Mouse (Mus musculus) intestine, embryonic 16.5 days (tissue): ENCODE results near the gene Cnnm1. TPM values are rescaled to one million over a fixed set of nuclear protein-coding genes. Genes with fewer than 3 reads are reported as not detected.
"Not testable (repeated sequence)": the region's sequence is repeated elsewhere in the genome, so short reads cannot be mapped to it uniquely, and the experiment has no call there.

Experiments
- ATAC-seq: fragments of 200-750 bp; cut with Nextera tagmentation; 2 replicates; pipeline ENCODE4 v1.8.0; 2017; ENCODE audit warnings: moderate TSS enrichment, moderate library complexity
- H3K27ac ChIP-seq: fragments of 300-500 bp; sonication (generic); 2 replicates; pipeline ENCODE4 v1.5.1; 2014; ENCODE audit warnings: mild to moderate bottlenecking, low read length
- H3K27me3 ChIP-seq: fragments of 300-500 bp; sonication (generic); replicated peaks from 2 replicates; pipeline ENCODE4 v1.6.1; 2014; ENCODE audit warnings: low read length, control low read depth, mixed read lengths; ENCODE audit not compliant: control insufficient read depth, insufficient read depth
- H3K36me3 ChIP-seq: fragments of 300-500 bp; sonication (generic); 2 replicates; pipeline ENCODE4 v1.6.1; 2014; ENCODE audit warnings: low read length, control low read depth; ENCODE audit not compliant: control insufficient read depth, insufficient read depth
- H3K4me1 ChIP-seq: fragments of 300-500 bp; sonication (generic); 2 replicates; pipeline ENCODE4 v1.6.1; 2014; ENCODE audit warnings: low read length, control low read depth, mixed read lengths; ENCODE audit not compliant: control insufficient read depth, insufficient read depth
- H3K4me2 ChIP-seq: fragments of 300-500 bp; sonication (generic); 2 replicates; pipeline ENCODE4 v1.6.1; 2014; ENCODE audit warnings: low read depth, low read length, control low read depth
- H3K4me3 ChIP-seq: fragments of 300-500 bp; sonication (generic); 2 replicates; pipeline ENCODE4 v1.5.1; 2014; ENCODE audit warnings: mild to moderate bottlenecking, low read length
- H3K9ac ChIP-seq: fragments of 300-500 bp; sonication (generic); 2 replicates; pipeline ENCODE4 v1.6.1; 2014; ENCODE audit warnings: low read depth, low read length
- H3K9me3 ChIP-seq: fragments of 300-500 bp; sonication (generic); 2 replicates; pipeline ENCODE4 v1.6.1; 2016; ENCODE audit warnings: low read length, control low read depth; ENCODE audit not compliant: control insufficient read depth
- WGBS: fragments of 180-500 bp; shearing (Covaris S2); extraction: QIAGEN DNeasy Blood & Tissue Kit; methylation state at CpG from one replicate; pipeline ENCODE4 v1.1.7; 2014; 5-methylcytosine and 5-hydroxymethylcytosine counted together
- polyA plus RNA-seq: library from polyadenylated mRNA; unstranded; fragments of >200 nt; fragmentation: Nextera tagmentation; extraction: Ambion mirVana; gene quantifications from 2 replicates; pipeline ENCODE4 v1.2.1, GENCODE M21; 2015

Gene Cnnm1
- polyA plus RNA-seq, 1 experiment from 2014 or later: 1.3 TPM

DNA sequence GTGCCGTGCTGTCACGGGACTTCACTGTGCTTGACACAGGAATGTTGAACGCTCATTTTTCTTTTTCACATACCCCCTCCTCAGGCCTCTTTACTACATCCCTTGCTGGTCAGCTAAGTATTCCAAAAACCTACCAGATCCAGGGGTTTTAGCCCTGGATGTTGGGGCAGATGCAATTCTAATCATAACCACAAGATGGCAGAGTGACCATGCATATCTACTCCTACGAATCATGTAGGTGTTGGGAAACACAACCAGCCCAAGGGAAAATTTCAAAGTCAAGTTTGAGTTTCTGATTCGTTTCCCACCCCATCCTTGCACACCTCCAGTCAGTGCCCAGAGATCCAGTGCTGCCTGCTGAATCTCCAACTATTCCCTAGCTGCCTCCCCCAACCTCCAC lies 55.6 kb downstream of the Cnnm1 start:
- peaks cover 3% of the 10 kb centered on the region; the same call in 1 of the 2 replicates for H3K4me1 ChIP-seq

DNA sequence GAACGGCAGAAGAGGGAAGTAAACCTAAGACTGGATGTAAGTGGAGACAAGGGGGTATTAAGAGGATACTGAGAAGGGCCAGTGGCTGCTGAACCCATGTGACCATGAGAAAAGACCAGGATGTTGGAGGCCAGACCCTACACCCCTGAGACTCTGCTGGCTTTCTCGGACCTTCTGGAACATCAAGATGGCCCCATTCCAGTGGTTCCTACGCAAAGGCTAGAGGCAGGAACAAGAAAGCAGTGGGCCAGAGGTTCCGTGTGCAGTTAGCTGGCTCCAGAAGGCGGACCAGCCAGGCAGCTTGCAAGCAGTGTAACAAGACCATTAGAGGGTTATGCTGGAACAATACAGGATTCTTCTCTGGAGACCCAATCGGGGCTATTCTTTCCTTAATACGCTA lies 57.2 kb downstream of the Cnnm1 start:
- peaks cover 3% of the 10 kb centered on the region; the same call in 1 of the 2 replicates for H3K4me1 ChIP-seq
- H3K9me3 ChIP-seq: no peaks in the 10 kb centered on the region
- no peaks in the 10 kb centered on the region for H3K27me3 ChIP-seq
- ATAC-seq: no peak
- H3K9ac ChIP-seq: no peak overlapping the region
- H3K4me2 ChIP-seq: no peak overlapping the region
- no peak overlapping the region for H3K4me3 ChIP-seq
- 84% methylated on average over 7 of the region's 7 CpGs for WGBS
- H3K36me3 ChIP-seq: peaks cover 9% of the 10 kb centered on the region
- H3K27ac ChIP-seq: no peak overlapping the region

More for the DNA sequence above, 55.6 kb downstream of the Cnnm1 start:
- 15% methylated on average over 5 of the region's 5 CpGs for WGBS
- H3K9ac ChIP-seq: no peak overlapping the region
- ATAC-seq: no peak
- no peaks in the 10 kb centered on the region for H3K27me3 ChIP-seq
- H3K4me2 ChIP-seq: no peak overlapping the region
- no peak overlapping the region for H3K4me3 ChIP-seq
- H3K36me3 ChIP-seq: peaks cover 9% of the 10 kb centered on the region
- no peak overlapping the region for H3K27ac ChIP-seq
- H3K9me3 ChIP-seq: no peaks in the 10 kb centered on the region

DNA sequence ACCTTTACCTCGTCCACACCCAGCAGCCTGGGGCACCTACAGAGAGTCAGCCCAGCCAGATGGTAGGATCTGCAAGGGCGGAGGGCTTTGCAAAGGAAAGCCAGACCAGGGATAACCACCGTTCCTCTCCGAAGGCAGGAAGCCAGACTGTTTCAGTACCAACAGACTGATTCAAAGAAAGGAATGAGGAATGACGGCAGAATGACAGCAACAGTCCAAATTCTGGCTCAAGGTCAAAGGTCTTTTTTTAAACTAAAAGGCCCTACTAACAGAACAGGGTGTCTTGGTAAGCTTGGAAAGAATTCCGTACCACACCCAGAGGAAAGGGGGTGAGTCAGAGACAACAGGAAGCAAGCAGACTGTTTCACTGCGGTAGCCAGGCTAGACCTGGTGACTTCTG lies 58.6 kb downstream of the Cnnm1 start:
- peaks cover 3% of the 10 kb centered on the region; the same call in 1 of the 2 replicates for H3K4me1 ChIP-seq
- no peak overlapping the region for H3K4me2 ChIP-seq
- no peaks in the 10 kb centered on the region for H3K27me3 ChIP-seq
- H3K27ac ChIP-seq: no peak overlapping the region
- no peak overlapping the region for H3K9ac ChIP-seq
- H3K36me3 ChIP-seq: peaks cover 12% of the 10 kb centered on the region
- no peak for ATAC-seq
- no peak overlapping the region for H3K4me3 ChIP-seq
- H3K9me3 ChIP-seq: no peaks in the 10 kb centered on the region
- 86% methylated on average over 7 of the region's 7 CpGs for WGBS

DNA sequence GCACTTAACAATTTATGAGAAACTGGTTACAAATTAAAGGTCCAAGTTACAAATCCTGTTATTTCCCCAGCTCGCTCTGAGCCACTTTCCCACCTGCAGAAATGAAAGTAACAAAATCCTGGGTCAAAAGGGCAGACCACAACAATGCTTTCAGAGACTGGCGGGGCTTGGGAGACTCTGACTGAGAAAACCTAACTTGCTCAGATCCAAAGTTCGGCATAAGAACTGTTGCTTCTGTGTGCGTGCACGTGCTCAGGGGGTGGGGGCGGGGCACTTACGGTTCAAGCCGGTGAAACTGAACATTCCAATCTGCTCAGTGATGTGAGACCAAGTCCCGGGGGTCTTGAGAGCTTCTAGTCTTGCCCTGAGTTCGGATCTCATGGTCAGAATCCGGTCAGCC lies 62.4 kb downstream of the Cnnm1 start:
- no peak for ATAC-seq
- WGBS: 75% methylated on average over 11 of the region's 11 CpGs
- Histone ChIP-seq H3K4me3 (no peak overlapping the region), H3K4me2 (no peak overlapping the region), H3K36me3 (peaks cover 12% of the 10 kb centered on the region), H3K9ac (no peak overlapping the region), H3K27ac (no peak overlapping the region), H3K27me3 (no peaks in the 10 kb centered on the region), H3K4me1 (no peaks in the 10 kb centered on the region), H3K9me3 (no peaks in the 10 kb centered on the region)

DNA sequence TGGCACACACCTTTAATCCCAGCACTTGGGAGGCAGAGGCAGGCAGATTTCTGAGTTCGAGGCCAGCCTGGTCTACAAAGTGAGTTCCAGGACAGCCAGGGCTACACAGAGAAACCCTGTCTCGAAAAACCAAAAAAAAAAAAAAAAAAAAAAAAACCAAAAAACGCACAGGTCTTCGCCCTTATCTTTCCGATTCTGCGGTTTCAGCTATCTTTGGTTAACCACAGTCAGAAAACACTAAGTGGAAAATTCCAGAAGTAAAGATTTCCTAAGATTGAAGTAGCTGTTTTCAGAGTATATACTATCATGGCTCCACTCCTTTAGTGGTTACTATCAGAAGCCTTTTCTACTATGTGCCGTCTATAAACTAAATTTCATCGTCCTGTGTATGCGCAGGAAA lies 63.4 kb downstream of the Cnnm1 start:
- H3K9ac ChIP-seq, H3K27ac ChIP-seq, H3K4me3 ChIP-seq, H3K27me3 ChIP-seq, H3K4me2 ChIP-seq, H3K4me1 ChIP-seq, ATAC-seq, H3K9me3 ChIP-seq: not testable (repeated sequence)
- 95% methylated on average over 8 of the region's 9 CpGs for WGBS
- H3K36me3 ChIP-seq: peaks cover 10% of the 10 kb centered on the region

DNA sequence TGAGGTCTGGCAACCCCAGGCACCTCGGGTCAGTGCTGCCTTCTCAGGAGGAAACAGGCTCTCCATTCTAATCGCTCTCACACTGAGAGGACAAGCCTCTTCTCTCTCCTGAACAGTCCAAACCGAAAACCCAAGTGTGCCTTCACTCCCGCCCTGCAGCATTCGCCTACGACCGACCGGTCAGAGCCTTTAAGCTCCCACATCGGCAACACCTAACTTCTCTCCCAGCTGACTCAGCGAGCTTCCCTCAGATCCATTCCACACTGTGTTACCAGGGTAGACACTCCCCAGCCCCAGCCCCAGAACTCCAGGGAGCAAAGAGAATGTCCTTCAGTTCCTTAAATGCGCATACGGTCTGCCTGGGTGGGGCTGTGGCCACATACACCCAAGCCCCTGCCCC lies 65.2 kb downstream of the Cnnm1 start:
- H3K4me1 ChIP-seq: no peaks in the 10 kb centered on the region
- no peak overlapping the region for H3K4me2 ChIP-seq
- H3K27ac ChIP-seq: no peak overlapping the region
- ATAC-seq: no peak
- no peaks in the 10 kb centered on the region for H3K27me3 ChIP-seq
- H3K9me3 ChIP-seq: no peaks in the 10 kb centered on the region
- H3K36me3 ChIP-seq: peaks cover 7% of the 10 kb centered on the region; the same call in 1 of the 2 replicates
- H3K9ac ChIP-seq: no peak overlapping the region
- WGBS: 89% methylated on average over 12 of the region's 12 CpGs
- no peak overlapping the region for H3K4me3 ChIP-seq

DNA sequence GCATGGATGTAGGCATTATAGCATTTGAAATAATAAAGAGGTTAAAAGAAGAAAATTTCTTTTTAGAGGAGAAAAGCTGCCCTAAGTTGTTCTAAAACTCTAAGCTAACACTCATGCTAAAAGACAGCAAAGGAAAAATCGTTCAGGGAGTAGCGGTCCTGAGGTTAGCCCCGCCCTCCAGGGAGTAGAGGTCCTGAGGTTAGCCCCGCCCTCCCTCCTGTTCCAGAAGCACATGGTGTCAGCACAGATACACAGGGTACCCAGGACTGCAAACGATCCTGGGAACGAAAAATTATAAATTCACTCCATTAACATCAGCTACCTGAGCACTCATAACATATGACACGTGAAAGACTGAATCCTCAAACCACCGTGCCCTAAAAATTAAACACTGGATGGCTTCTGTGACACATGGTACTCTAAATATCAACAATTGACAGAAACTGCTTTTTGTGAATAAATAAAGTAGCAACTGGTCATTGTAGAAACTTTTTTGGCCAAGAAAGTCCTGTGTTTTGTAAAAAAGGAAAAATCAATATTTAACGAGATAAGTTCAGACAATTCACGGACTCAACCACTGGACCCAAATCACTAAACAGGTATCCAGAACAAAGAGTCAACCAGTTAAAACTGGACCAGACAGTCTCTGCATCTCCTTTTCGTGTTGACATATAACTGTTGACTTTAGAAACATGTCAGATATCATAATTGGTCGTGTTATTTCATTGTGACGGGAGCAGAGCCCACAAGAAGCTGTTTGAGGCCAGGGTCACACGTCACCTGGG lies 70.4 kb downstream of the Cnnm1 start:
- H3K27ac ChIP-seq: no peak overlapping the region
- no peak for ATAC-seq
- 83% methylated on average over 14 of the region's 14 CpGs for WGBS
- no peaks in the 10 kb centered on the region for H3K4me1 ChIP-seq
- H3K4me2 ChIP-seq: no peak overlapping the region
- no peak overlapping the region for H3K9ac ChIP-seq
- H3K9me3 ChIP-seq: no peaks in the 10 kb centered on the region
- H3K36me3 ChIP-seq: peaks cover 13% of the 10 kb centered on the region
- no peak overlapping the region for H3K4me3 ChIP-seq
- H3K27me3 ChIP-seq: no peaks in the 10 kb centered on the region

DNA sequence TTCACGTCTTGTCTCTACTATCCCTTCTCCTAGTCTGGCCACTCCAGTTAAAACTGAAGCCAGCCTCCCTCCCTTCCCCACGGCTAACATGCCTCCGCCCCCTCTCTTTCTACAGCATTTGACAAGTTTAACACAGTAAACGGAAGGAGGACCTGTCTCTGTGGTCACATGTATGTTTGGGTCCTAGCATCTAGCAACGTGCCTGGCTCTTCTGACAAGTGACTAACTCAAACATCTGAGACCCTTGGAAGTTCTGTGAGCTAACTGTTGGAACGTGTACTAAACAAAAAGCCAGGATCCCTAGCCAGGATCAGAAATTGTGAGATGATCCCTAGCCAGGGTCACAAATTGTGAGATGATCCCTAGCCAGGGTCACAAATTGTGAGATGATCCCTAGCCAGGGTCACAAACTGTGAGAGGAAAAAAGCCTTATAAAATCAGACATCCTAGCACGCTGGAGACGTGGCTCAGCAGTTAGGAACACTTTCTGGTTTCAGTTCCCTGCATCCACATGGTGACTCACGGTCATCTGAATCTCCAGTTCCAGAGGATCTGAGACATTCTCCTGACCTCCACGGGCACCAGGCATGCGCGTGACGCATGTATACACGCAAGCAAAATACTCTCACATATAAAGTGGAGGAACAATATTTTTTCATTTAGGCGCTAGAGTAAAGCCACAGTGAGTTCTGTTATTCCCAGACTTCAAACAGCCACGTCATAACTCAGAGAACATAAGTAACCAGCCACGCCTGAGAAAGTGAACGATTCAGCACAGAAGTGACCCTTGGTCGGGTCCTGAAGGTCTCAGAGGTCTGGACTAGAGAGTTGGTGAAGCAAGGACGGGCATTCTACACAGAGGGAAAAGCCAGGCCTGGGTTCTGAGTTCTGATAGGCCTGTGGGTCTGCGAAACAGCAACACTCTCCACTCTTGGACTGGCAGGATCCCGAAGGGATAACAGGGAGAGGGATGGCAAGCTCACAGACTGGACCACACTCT lies 71.7 kb downstream of the Cnnm1 start:
- 74% methylated on average over 22 of the region's 22 CpGs for WGBS
- H3K4me3 ChIP-seq: no peak overlapping the region
- H3K9me3 ChIP-seq: no peaks in the 10 kb centered on the region
- H3K27ac ChIP-seq: no peak overlapping the region
- ATAC-seq: no peak
- no peak overlapping the region for H3K4me2 ChIP-seq
- peaks cover 15% of the 10 kb centered on the region for H3K36me3 ChIP-seq
- no peak overlapping the region for H3K9ac ChIP-seq
- H3K27me3 ChIP-seq: no peaks in the 10 kb centered on the region
- H3K4me1 ChIP-seq: peaks cover 11% of the 10 kb centered on the region

DNA sequence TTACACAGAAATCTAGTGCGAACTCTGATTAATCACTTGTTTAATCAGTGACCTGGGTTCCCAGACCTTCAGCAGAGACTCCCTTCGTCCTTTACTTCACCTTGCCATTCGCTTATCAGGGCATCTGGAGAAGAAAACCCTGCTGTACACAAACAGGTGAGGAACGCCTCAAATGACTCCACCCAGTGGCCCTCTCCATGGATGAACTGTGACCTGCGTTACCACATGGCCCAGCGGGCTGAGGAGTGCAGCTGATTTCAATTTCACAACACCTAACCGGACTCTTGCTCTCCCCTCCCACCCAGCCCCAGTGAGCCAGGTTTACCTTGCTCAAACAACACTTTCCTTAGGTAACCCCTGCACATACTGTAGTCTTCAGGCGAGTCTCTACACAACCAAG lies 73.6 kb downstream of the Cnnm1 start:
- Histone ChIP-seq H3K4me2 (no peak overlapping the region), H3K27me3 (no peaks in the 10 kb centered on the region), H3K36me3 (peaks cover 15% of the 10 kb centered on the region), H3K27ac (no peak overlapping the region), H3K9ac (no peak overlapping the region), H3K9me3 (no peaks in the 10 kb centered on the region), H3K4me1 (peaks cover 15% of the 10 kb centered on the region), H3K4me3 (no peak overlapping the region)
- ATAC-seq: peak; percentile 83
- WGBS: 75% methylated on average over 8 of the region's 8 CpGs
